Mouse (Mus musculus) retina, adult 2 months (tissue): ENCODE measurements around the gene Lrrfip1.

Experiments
- DNase-seq: peaks from one replicate; pipeline ENCODE4 v3.0.0-alpha.2; 2012; ENCODE audit warnings: low read depth, low spot score

Lrrfip1 gene

GRCm38 (mm10) chr1:91056416-91056815 lies 57.9 kb downstream of the Lrrfip1 start:
- DNase-seq, result no peak

GRCm38 (mm10) chr1:91057311-91058245 lies 59.0 kb downstream of the Lrrfip1 start:
- no peak for DNase-seq

GRCm38 (mm10) chr1:91058251-91058650 lies 59.7 kb downstream of the Lrrfip1 start:
- DNase-seq, result no peak

GRCm38 (mm10) chr1:91059792-91060604 lies 61.5 kb downstream of the Lrrfip1 start:
- DNase-seq, result no peak

GRCm38 (mm10) chr1:91061105-91061504 lies 62.6 kb downstream of the Lrrfip1 start:
- DNase-seq, result no peak

GRCm38 (mm10) chr1:91062363-91062762 lies 63.8 kb downstream of the Lrrfip1 start:
- DNase-seq, result no peak

GRCm38 (mm10) chr1:91064053-91064452 lies 65.5 kb downstream of the Lrrfip1 start:
- no peak for DNase-seq

- no peak for DNase-seq
Observed at GRCm38 (mm10) chr1:91064903-91065525, 66.5 kb downstream of the Lrrfip1 start.

GRCm38 (mm10) chr1:91066061-91066460 lies 67.5 kb downstream of the Lrrfip1 start:
- DNase-seq, result no peak

GRCm38 (mm10) chr1:91066599-91066998 lies 68.1 kb downstream of the Lrrfip1 start:
- no peak for DNase-seq

GRCm38 (mm10) chr1:91067716-91068115 lies 69.2 kb downstream of the Lrrfip1 start:
- no peak for DNase-seq

GRCm38 (mm10) chr1:91069575-91069974 lies 71.0 kb downstream of the Lrrfip1 start:
- no peak for DNase-seq

GRCm38 (mm10) chr1:91070547-91070946 lies 72.0 kb downstream of the Lrrfip1 start:
- no peak for DNase-seq

GRCm38 (mm10) chr1:91071671-91072290 lies 73.2 kb downstream of the Lrrfip1 start:
- no peak for DNase-seq

- DNase-seq, result no peak
Observed at GRCm38 (mm10) chr1:91076946-91077345, 78.4 kb downstream of the Lrrfip1 start.

GRCm38 (mm10) chr1:91077456-91077855 lies 78.9 kb downstream of the Lrrfip1 start:
- no peak for DNase-seq

GRCm38 (mm10) chr1:91077980-91078379 lies 79.4 kb downstream of the Lrrfip1 start:
- DNase-seq, result no peak

- no peak for DNase-seq
Observed at GRCm38 (mm10) chr1:91079740-91080422, 81.3 kb downstream of the Lrrfip1 start.

- DNase-seq, result no peak
Observed at GRCm38 (mm10) chr1:91080423-91080749, 81.8 kb downstream of the Lrrfip1 start.

- DNase-seq, result no peak
Observed at GRCm38 (mm10) chr1:91084374-91084773, 85.8 kb downstream of the Lrrfip1 start.

- no peak for DNase-seq
Observed at GRCm38 (mm10) chr1:91085009-91085408, 86.5 kb downstream of the Lrrfip1 start.
